Mouse (Mus musculus): ENCODE results near the gene Tdrd3.
A peak's percentile ranks its signal among the peaks of the same experiment; 100 is the strongest.

Gene Tdrd3

GRCm38 (mm10) chr14:87567626-87568446 is 151.4 kb downstream of the Tdrd3 start:
- peak; percentile 24 to 45 for DNase-seq

GRCm38 (mm10) chr14:87568447-87568908 is 152.0 kb downstream of the Tdrd3 start:
- peak; percentile 56 to 76 for DNase-seq

- no peak for DNase-seq
Measured at GRCm38 (mm10) chr14:87569471-87569870, 153.0 kb downstream of the Tdrd3 start.

GRCm38 (mm10) chr14:87572453-87572852 is 156.0 kb downstream of the Tdrd3 start:
- no peak for DNase-seq

- DNase-seq, result no peak
Measured at GRCm38 (mm10) chr14:87582610-87583009, 166.2 kb downstream of the Tdrd3 start.
